Mouse (Mus musculus): ENCODE data around the gene Rufy2.

Gene Rufy2

GRCm38 (mm10) chr10:63014168-63014567 lies 34.1 kb downstream of the Rufy2 start:
- in situ Hi-C loops (cut with MboI; ENCODE audit: low sequenced_read_pairs) = no loop called here

DNA sequence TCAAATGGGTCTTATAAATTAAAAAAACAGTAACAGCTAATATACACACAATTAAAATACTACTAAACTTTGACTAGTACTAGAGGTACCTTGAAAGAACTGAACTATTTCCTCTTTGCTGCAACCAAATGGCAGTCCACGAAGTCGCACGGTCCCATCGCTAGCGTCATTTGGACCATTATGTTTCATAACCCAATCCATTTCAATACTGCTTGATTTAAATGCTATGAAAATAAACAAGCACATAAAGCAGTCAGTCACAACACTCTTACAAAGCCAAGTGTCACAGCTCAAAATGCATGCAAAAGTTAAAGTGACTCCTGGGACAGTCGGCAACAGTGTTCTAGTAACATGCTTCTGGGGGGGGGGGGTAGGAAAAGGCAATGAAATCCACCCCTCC lies 39.3 kb downstream of the Rufy2 start:
- in situ Hi-C loops (cut with MboI; ENCODE audit: low sequenced_read_pairs) = no loop called here

DNA sequence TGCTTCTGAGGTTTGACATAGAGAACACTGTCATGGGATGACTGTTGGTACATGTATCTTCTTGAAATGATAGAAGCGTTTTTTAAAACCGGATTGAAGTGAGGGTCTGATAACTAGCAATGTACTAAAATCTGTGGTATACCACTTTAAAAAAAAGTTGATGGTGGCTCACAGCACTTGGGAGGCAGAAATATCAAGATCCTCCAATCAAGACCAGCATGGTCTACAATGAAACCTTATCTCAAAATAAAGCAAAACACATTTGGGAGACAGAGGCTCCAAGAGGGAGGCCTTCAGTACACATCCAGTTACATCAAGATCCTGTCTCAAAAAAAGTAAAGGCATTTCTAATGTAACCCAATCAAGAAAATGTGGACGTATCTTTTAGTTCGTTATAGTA lies 41.7 kb downstream of the Rufy2 start:
- in situ Hi-C loops (cut with MboI; ENCODE audit: low sequenced_read_pairs) = no loop called here

GRCm38 (mm10) chr10:63022541-63023120 lies 42.6 kb downstream of the Rufy2 start:
- in situ Hi-C loops (cut with MboI; ENCODE audit: low sequenced_read_pairs) = no loop called here

- in situ Hi-C loops (cut with MboI; ENCODE audit: low sequenced_read_pairs) = no loop called here
Measured at GRCm38 (mm10) chr10:63023121-63023748, 43.2 kb downstream of the Rufy2 start.

DNA sequence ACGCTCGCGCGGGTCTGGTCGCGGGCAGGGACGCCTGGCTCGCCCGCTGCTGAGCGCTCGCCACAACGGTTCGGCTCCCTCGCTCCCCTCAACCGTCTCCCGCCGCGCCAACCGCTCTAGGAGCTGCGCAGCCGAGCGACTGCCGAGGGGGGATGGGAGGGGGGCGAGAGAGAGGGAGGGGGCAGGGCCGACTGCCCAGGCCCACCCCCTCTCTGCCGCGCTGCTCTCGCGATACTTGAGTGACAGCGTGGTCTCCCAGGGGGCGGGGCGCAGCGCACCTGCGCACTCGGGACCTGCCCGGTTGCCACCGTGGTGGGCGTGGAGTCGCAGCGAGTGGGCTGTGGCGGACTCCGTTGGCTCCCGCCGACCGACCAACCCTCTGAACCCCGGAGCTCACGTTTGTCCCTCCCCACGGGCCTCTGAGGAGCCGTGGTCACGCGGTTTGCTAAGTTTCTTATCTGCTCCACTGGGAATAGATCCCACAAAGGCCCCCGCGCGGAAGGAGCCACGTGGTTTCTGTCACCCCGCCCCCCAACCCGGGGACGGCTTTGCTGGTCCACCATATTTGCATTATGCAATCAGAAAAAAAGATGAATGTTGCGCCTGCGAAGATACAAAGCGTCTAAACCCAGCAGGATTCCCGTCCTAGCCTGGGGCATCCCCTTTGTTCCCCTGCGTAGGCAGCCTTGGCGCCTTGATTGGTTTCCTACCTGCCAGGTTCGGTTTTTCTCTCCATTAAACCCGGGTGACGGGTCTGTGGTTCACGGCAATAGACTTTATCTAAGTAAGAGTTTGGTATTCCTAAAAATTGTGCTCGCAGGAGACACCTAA lies 43.9 kb downstream of the Rufy2 start, which contains the start of the genes Hnrnph3 and Pbld2:
Gene Hnrnph3, minus strand, starts transcription at position 469 of the 831 bp plus-strand sequence.
Gene Pbld2, plus strand, starts transcription at position 567 of the 831 bp plus-strand sequence.
- in situ Hi-C loops (cut with MboI; ENCODE audit: low sequenced_read_pairs) = no loop called here

- in situ Hi-C loops (cut with MboI; ENCODE audit: low sequenced_read_pairs) = no loop called here
Measured at GRCm38 (mm10) chr10:63024580-63024910, 44.5 kb downstream of the Rufy2 start.

DNA sequence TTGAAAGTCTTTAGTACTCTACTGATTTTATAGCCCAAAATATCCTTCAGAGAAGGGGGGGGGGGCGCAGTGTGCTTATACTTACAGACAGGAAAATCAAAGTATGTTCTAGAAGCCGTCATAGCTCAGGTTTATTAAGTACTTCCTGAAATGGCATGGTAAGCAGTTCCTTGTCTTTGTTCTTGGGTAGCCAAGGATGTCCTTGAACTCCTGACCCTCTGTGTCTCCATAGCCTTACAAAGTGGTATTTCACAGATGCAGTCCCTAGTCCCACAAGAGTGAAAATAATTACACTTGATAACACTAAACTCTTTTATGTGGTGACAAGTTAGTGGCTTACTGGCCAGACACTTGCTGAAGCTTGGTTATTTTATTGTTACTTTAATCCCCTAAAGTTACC lies 45.0 kb downstream of the Rufy2 start:
- in situ Hi-C loops (cut with MboI; ENCODE audit: low sequenced_read_pairs) = no loop called here

DNA sequence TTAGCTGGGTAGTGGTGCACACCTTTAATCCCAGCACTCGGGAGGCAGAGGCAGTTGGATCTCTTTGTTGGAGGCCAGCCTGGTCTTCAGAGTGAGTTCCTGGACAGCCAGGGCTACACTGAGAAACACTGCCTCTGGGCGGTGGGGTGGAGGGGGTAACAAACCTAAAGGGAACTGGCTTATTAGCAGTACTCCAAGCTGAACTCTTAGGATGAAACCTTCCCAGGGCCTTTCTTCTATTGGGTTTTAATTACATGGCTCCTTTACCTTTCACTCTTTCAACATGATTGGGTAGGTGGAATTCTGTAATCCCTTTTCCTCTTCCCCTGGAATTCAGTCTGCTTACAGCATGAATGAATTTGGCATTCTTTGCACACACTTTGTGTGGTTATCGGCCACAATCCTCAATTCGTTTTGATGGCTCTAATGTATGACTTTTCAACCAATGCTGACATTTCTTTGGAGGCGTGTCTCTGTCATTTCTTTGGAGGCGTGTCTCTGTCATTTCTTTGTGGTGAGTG lies 45.5 kb downstream of the Rufy2 start:
- in situ Hi-C loops (cut with MboI; ENCODE audit: low sequenced_read_pairs) = no loop called here

DNA sequence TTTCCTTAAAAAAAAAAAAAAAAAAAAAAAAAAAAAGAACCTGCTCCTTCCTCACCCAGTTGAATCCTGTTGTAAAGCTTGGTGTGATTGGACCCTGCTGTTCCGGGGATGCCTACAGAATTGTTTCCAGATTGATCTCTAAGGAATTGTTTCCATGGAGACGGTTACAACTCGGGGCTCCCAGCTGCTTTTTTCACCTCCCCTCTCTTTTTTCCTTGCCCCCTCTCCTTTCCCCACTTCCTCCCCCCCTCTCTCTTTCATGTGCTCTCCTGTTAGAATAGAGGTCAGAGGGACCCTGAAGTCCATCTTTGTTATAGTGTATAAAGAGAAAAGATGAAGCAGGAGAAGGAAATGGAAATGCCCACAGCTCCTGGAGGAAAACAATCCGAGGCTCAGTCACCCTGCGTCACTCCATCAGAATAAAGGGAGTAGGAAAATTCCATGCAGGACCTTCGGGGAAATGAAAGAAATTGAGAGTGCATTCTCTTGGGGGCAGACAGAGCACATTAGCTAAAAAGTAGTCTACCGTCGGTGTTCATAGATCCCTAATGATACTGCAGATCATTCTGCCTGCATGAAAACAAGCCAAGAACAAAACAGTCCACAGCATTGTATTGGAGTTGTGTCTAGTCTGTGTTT lies 46.3 kb downstream of the Rufy2 start:
- in situ Hi-C loops (cut with MboI; ENCODE audit: low sequenced_read_pairs) = no loop called here

GRCm38 (mm10) chr10:63026795-63027160 lies 46.8 kb downstream of the Rufy2 start:
- in situ Hi-C loops (cut with MboI; ENCODE audit: low sequenced_read_pairs) = no loop called here

DNA sequence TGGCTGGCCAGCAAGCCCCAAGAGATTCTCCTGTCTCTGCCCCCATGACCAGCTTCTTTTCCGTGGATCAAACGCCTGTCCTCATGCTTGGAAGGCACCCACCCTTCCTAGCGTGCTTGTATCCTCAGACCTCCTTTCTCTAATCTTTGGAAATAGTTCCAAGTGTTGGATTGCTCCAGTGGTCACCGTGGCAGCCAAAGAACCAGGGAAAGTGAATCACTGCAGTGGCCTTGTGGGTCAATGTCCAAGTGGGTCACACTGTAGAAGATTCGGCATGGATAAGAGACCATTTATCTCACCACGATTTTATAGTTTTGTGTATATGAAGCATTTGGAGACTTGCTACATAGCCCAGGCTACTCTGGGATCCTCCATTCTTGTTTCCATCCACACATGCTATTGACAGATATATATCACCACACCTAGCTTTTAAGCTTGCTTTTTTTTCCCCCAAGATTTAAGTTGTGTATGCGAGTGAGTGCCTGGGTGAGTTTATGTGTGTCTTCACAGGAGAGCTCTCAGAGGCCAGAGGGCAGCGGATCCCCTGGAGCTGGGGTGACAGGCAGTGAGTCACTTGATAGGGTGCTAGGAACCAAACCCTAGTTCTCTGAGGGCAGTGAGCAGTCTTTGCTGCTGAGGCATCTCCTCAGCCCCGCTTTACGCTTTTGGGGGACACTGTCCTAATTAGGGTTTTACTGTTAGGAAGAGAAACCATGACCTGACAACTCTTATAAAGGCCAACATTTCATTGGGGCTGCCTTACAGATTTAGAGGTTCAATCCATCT lies 47.5 kb downstream of the Rufy2 start:
- in situ Hi-C loops (cut with MboI; ENCODE audit: low sequenced_read_pairs) = no loop called here

DNA sequence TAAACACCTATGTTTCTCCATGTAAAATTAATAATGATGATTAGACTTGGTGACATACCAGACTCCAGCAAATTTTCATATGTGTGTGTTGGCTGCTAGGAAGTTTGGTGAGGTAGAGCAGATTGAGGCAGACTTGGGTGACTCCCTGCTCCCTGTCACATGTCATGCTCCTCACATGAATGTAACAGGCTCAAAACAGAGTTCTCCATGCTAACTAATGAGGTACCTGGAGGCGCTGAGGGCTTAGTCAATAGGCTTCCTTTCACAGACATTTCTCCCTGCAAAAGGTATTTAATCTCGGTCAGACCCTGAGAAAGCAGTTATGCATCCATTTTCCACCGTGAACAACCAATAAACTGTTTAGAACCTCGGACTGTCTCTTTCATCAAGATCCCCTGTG lies 48.4 kb downstream of the Rufy2 start:
- in situ Hi-C loops (cut with MboI; ENCODE audit: low sequenced_read_pairs) = no loop called here

- in situ Hi-C loops (cut with MboI; ENCODE audit: low sequenced_read_pairs) = no loop called here
Measured at GRCm38 (mm10) chr10:63032267-63032666, 52.2 kb downstream of the Rufy2 start.

- in situ Hi-C loops (cut with MboI; ENCODE audit: low sequenced_read_pairs) = no loop called here
Measured at GRCm38 (mm10) chr10:63032956-63033355, 52.9 kb downstream of the Rufy2 start.

GRCm38 (mm10) chr10:63038571-63039320 lies 58.7 kb downstream of the Rufy2 start:
- in situ Hi-C loops (cut with MboI; ENCODE audit: low sequenced_read_pairs) = no loop called here

DNA sequence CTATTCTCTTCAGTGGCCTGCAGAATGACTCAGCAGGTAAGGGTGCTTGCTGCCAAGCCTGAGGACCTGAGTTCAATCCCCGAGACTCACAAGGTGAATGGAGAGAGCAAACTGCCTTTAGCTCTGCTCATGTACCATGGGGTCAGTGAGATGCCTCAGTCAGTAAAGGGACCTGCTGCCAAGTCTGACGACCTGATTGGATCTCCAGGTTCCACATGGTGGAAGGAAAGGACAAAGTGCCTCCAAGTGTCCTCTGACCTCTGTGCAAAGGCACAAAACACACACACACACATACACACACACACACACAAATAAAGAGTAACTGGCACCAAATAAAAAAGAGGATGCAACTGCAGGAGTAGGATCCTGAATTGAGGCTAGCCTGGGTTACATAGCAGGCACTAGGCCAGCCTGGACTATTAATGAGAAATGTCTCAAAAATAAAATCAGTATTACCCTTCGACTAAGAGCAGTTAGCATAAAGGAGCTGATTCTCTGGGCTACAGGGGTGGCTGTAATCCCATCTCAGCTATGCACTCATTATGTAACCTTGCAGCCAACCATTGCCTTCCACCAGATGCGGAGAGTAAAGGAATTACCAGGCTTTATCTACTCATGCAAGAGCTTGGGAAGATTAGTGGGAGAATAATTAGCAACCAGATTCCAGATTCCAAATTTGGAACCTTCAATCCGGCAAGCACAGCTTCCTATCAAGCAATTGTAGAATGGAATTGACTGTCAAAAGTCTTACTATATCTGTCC lies 60.0 kb downstream of the Rufy2 start:
- in situ Hi-C loops (cut with MboI; ENCODE audit: low sequenced_read_pairs) = no loop called here

- in situ Hi-C loops (cut with MboI; ENCODE audit: low sequenced_read_pairs) = no loop called here
Measured at GRCm38 (mm10) chr10:63043154-63043553, 63.1 kb downstream of the Rufy2 start.

DNA sequence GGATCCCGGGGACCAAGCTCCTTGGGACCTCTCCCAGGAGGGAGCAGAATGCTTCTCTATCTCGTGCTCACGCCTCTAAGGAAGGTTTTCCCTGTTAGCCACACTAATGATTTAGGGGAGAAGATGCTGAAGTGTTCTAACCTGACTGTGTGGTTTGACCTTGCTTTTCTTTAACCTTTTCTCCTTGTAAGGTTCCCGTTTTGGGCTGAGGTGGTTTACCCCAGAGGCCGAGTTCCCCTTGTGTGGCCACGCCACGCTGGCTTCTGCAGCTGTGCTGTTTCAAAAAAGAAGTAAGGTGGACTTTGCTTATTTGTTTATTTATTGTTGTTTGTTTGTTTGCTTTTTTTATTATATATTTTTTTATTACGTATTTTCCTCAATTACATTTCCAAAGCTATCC lies 67.7 kb downstream of the Rufy2 start:
- in situ Hi-C loops (cut with MboI; ENCODE audit: low sequenced_read_pairs) = no loop called here
